Mouse (Mus musculus): ENCODE results near the gene Pi4kb. TPM values are rescaled to one million over a fixed set of nuclear protein-coding genes. Genes with fewer than 3 reads are reported as not detected.
"Not testable (repeated sequence)": the region's sequence is repeated elsewhere in the genome, so short reads cannot be mapped to it uniquely, and the experiment has no call there.

Gene Pi4kb
- polyA plus RNA-seq, 1 experiment from 2014 or later = 19.3 TPM

GRCm38 (mm10) chr3:94937194-94937593 lies 37.3 kb upstream of the Pi4kb start:
- not testable (repeated sequence) for ATAC-seq (ENCODE audit: insufficient read depth, low FRiP score, low read depth); H3K4me1 ChIP-seq; H3K27ac ChIP-seq; H3K9me3 ChIP-seq; H3K36me3 ChIP-seq; H3K4me2 ChIP-seq; H3K4me3 ChIP-seq (replicated peaks); H3K27me3 ChIP-seq (replicated peaks); H3K9ac ChIP-seq
- WGBS = 82% methylated on average over 7 of the region's 7 CpGs

DNA sequence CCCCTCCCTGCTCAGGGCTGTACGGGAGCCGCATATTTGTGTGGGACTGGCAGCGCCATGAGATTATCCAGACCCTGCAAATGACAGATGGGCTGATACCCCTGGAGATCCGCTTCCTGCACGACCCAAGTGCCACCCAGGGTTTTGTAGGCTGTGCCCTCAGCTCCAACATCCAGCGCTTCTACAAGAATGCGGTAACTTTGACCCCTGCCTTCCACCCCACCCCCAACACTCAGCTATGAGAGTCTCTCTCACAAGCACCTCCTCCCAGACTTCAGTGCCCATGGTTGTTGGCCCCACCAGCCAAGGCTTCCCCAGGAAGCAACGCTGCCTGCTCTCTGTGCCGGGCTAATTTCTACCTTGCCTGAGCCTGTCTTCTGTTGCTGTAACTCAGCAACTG lies 34.5 kb upstream of the Pi4kb start:
- 44% methylated on average over 9 of the region's 9 CpGs for WGBS
- ATAC-seq (ENCODE audit: insufficient read depth, low FRiP score, low read depth) = not testable (repeated sequence)

DNA sequence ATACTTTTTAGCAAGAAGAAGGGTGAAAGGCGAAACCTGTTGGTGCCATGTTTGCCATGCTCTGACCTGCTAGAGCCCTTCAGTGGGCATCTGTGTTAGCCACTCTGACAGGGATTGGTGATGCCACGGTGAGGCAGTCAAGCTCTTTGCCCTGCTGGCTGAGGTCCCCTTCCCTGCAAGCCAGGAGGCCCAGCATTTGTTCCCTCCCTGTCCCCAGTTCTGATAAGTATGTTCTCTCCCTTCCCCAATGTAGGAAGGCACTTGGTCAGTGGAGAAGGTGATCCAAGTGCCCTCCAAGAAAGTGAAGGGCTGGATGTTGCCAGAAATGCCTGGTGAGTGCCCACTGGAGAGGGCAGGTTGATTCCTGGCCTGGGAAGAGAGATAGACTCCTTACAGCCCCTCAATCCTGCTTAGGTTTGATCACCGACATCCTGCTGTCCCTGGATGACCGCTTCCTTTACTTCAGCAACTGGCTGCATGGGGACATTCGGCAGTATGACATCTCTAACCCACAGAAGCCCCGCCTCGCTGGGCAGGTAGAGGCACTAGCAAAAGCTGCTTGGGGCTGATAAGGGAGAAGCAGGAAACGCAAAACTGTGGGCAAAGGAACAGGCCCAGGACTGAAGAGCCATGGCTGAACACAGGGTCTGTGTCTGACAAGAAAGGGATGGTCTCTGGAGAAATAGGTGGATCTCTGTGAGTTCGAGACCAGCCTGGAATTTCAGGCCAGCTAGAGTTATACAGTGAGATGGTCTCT lies 32.1 kb upstream of the Pi4kb start:
- H3K27me3 ChIP-seq (replicated peaks); H3K4me1 ChIP-seq; H3K4me2 ChIP-seq; H3K9me3 ChIP-seq; H3K9ac ChIP-seq; H3K27ac ChIP-seq; H3K36me3 ChIP-seq; H3K4me3 ChIP-seq (replicated peaks): not testable (repeated sequence)
- ATAC-seq (ENCODE audit: insufficient read depth, low FRiP score, low read depth) = peak; percentile 85; the same call in 1 of the 2 replicates
- whole genome bisulfite sequencing = 78% methylated on average over 9 of the region's 9 CpGs

More for the DNA sequence above, 34.5 kb upstream of the Pi4kb start:
- H3K9me3 ChIP-seq; H3K27ac ChIP-seq; H3K4me3 ChIP-seq (replicated peaks); H3K9ac ChIP-seq; H3K36me3 ChIP-seq; H3K4me2 ChIP-seq; H3K27me3 ChIP-seq (replicated peaks); H3K4me1 ChIP-seq: not testable (repeated sequence)

GRCm38 (mm10) chr3:94943706-94944105 lies 30.8 kb upstream of the Pi4kb start:
- H3K4me3 ChIP-seq (replicated peaks); ATAC-seq (ENCODE audit: insufficient read depth, low FRiP score, low read depth); H3K9me3 ChIP-seq; H3K4me1 ChIP-seq; H3K4me2 ChIP-seq; H3K27ac ChIP-seq; H3K36me3 ChIP-seq; H3K27me3 ChIP-seq (replicated peaks); H3K9ac ChIP-seq: not testable (repeated sequence)
- 28% methylated on average over 4 of the region's 4 CpGs for WGBS

DNA sequence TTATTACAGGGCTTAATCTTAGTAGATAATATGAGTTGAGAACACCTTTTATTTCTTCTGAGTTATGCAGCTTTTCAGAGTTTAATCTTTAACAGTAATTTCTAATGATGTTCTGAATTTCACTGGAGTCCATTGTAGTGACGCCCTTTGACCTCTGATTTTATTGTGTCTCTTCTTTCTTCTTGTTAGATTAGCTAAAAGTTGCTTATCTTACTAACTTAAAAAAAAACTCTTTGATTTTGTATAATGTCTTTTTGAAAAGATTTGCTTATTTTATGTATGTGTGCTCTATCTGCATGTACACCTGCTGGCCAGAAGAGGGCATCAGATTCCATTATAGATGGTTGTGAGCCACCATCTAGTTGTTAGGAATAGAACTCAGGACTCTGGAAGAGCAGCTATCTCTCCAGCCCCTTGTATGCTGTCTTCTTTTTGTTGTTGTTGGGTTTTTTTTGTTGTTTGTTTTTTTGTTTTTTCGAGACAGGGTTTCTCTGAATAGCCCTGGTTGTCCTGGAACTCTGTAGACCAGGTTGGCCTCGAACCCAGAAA lies 26.4 kb upstream of the Pi4kb start:
- Histone ChIP-seq H3K27ac (no peak overlapping the region), H3K4me3 (replicated peaks) (no peak overlapping the region), H3K4me1 (0 out of 2 replicates have a peak, but pooled peaks cover 6% of the 10 kb centered on the region), H3K9me3 (no peaks in the 10 kb centered on the region), H3K4me2 (no peak overlapping the region), H3K36me3 (no peaks in the 10 kb centered on the region), H3K27me3 (replicated peaks) (no peaks in the 10 kb centered on the region), H3K9ac (no peak overlapping the region)
- ATAC-seq (ENCODE audit: insufficient read depth, low FRiP score, low read depth) = no peak
- 67% methylated on average over 3 of the region's 3 CpGs for WGBS

- 68% methylated on average over 3 of the region's 3 CpGs for WGBS
These were observed 24.9 kb upstream of the Pi4kb start for GRCm38 (mm10) chr3:94949645-94950044.

GRCm38 (mm10) chr3:94952806-94953205 lies 21.7 kb upstream of the Pi4kb start:
- Histone ChIP-seq H3K27me3 (replicated peaks) (no peaks in the 10 kb centered on the region), H3K36me3 (peaks cover 24% of the 10 kb centered on the region), H3K4me1 (0 out of 2 replicates have a peak, but pooled peaks cover 13% of the 10 kb centered on the region), H3K9me3 (no peaks in the 10 kb centered on the region), H3K9ac (no peak overlapping the region), H3K27ac (peak overlapping the region; percentile 96), H3K4me3 (replicated peaks) (peak overlapping the region; percentile 62), H3K4me2 (peak overlapping the region; percentile 62)
- peak; percentile 38 for ATAC-seq (ENCODE audit: insufficient read depth, low FRiP score, low read depth)
- 43% methylated on average over 5 of the region's 5 CpGs for WGBS

More at GRCm38 (mm10) chr3:94949645-94950044, 24.9 kb upstream of the Pi4kb start:
- Histone ChIP-seq H3K4me1 (0 out of 2 replicates have a peak, but pooled peaks cover 6% of the 10 kb centered on the region), H3K4me3 (replicated peaks) (no peak overlapping the region), H3K4me2 (no peak overlapping the region), H3K36me3 (no peaks in the 10 kb centered on the region), H3K9me3 (no peaks in the 10 kb centered on the region), H3K9ac (no peak overlapping the region), H3K27ac (no peak overlapping the region), H3K27me3 (replicated peaks) (no peaks in the 10 kb centered on the region)
- no peak for ATAC-seq (ENCODE audit: insufficient read depth, low FRiP score, low read depth)

GRCm38 (mm10) chr3:94953384-94953763 lies 21.2 kb upstream of the Pi4kb start:
- H3K9me3 ChIP-seq = no peaks in the 10 kb centered on the region
- H3K36me3 ChIP-seq = peaks cover 30% of the 10 kb centered on the region
- no peak for ATAC-seq (ENCODE audit: insufficient read depth, low FRiP score, low read depth)
- H3K4me3 ChIP-seq (replicated peaks) = peak overlapping the region; percentile 62
- H3K27me3 ChIP-seq (replicated peaks) = no peaks in the 10 kb centered on the region
- H3K9ac ChIP-seq = peak overlapping the region; percentile 41; the same call in 1 of the 2 replicates
- WGBS = 8% methylated on average over 9 of the region's 9 CpGs
- H3K27ac ChIP-seq = peak overlapping the region; percentile 96
- H3K4me1 ChIP-seq = 0 out of 2 replicates have a peak, but pooled peaks cover 13% of the 10 kb centered on the region
- H3K4me2 ChIP-seq = peak overlapping the region; percentile 62

DNA sequence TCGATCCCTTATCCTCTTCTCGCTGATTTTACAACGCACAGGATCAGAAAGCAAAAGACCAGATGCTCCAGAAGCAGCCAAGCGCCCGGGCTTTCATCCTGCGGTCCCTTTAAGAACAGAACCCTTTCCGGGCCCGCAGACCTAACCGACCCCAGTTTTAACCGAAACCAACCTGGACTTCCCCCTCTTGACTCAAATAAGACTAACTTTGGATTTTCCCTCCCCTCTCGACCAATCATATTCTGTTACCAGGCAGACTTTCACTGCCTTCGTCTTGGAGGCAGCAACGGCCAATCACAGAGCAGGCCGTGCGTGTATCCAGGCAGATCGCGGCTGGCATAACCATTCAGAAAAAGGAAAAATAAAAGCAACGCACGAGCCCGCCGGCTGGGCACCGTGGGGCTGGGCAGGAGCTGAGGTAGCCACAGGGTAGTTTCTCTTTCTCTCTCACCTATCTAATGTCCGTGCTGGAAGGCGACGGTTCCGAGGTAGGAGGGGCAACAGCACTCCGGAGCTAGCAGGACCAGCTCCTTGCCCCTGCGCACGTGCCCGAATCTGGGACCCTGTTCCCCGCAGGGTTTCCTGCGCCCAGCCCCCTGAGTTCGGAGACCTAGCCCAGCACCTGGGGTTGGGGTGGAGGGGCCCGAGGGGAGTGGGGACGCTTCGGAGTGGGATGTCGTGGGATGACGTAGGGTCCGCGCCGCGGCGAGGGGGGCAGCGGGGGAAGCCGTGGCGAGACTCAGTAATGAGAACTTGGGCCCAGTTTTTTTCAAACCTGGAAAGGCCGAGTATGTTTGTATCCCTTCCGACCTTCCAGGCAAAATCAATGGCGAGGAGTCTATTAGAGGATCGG lies 20.5 kb upstream of the Pi4kb start, which contains the start of gene Rfx5:
TSS of gene Rfx5 (plus strand) at position 312 of the 853 bp plus-strand sequence.
- Histone ChIP-seq H3K9me3 (no peaks in the 10 kb centered on the region), H3K9ac (peak within 1 kb of the TSS; percentile 70), H3K36me3 (peaks cover 36% of the 10 kb centered on the region), H3K4me1 (0 out of 2 replicates have a peak, but pooled peaks cover 13% of the 10 kb centered on the region), H3K27ac (peak within 1 kb of the TSS; percentile 96), H3K4me2 (peak within 1 kb of the TSS; percentile 62), H3K27me3 (replicated peaks) (no peaks in the 10 kb centered on the region), H3K4me3 (replicated peaks) (peak within 1 kb of the TSS; percentile 62)
- under 1% methylated on average over 50 of the region's 50 CpGs for WGBS
- peak; percentile 96 for ATAC-seq (ENCODE audit: insufficient read depth, low FRiP score, low read depth)

DNA sequence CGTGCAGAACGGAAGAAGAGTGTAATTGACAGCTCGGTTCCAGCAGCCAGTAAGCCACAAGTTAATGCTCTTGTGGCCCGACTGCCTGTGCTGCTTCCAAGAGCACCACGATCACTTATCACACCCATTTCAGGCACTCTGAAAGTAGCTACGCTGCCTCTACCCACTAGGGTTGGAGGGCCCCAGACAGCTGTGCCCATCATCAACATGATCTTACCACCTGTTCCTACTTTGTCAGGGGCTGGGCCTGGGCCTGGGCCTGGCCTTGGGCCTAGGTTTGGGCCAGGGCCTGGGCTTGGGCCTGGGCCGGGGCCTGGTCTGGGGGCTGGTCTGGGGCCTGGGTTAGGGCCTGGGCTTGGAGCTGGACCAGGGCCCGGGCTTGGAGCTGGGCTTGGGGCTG lies 16.2 kb upstream of the Pi4kb start:
- H3K27ac ChIP-seq = no peak overlapping the region
- 86% methylated on average over 8 of the region's 8 CpGs for WGBS
- peaks cover 36% of the 10 kb centered on the region for H3K36me3 ChIP-seq
- no peak for ATAC-seq (ENCODE audit: insufficient read depth, low FRiP score, low read depth)
- H3K4me3 ChIP-seq (replicated peaks) = no peak overlapping the region
- H3K9me3 ChIP-seq = no peaks in the 10 kb centered on the region
- no peaks in the 10 kb centered on the region for H3K27me3 ChIP-seq (replicated peaks)
- 0 out of 2 replicates have a peak, but pooled peaks cover 8% of the 10 kb centered on the region for H3K4me1 ChIP-seq
- H3K4me2 ChIP-seq = no peak overlapping the region
- no peak overlapping the region for H3K9ac ChIP-seq

DNA sequence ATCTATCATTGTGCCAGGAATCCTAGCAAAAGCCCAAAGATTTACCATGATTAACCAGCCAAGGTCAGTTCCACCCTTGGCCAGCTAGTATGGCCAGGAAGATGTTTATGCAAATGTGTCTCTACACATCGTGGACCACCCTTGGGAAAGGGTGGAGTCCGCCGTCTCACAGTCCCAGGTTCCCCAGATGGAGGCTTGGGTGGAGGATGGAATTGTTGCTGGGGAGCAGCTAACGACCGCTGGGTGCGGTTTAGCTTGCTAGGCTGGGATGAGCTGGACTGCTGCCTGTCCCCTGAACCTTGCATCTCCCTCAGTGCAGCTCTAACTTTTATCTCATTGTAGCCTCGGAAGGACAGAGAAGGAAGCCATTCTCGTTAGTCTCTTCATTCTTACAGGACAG lies 14.7 kb upstream of the Pi4kb start:
- Histone ChIP-seq H3K4me1 (0 out of 2 replicates have a peak, but pooled peaks cover 7% of the 10 kb centered on the region), H3K4me2 (no peak overlapping the region), H3K27me3 (replicated peaks) (no peaks in the 10 kb centered on the region), H3K36me3 (peaks cover 36% of the 10 kb centered on the region), H3K9me3 (no peaks in the 10 kb centered on the region), H3K27ac (no peak overlapping the region), H3K4me3 (replicated peaks) (no peak overlapping the region), H3K9ac (no peak overlapping the region)
- 51% methylated on average over 8 of the region's 8 CpGs for WGBS
- no peak for ATAC-seq (ENCODE audit: insufficient read depth, low FRiP score, low read depth)

All from stomach, embryonic 15.5 days (tissue).